Mouse (Mus musculus): ENCODE results near the gene Ifit2. TPM values are rescaled to one million over a fixed set of nuclear protein-coding genes. Genes with fewer than 3 reads are reported as not detected.
"Not testable (repeated sequence)": the region's sequence is repeated elsewhere in the genome, so short reads cannot be mapped to it uniquely, and the experiment has no call there.

The Ifit2 gene
- polyA plus RNA-seq, 1 experiment, result 7.8 TPM

GRCm38 (mm10) chr19:34596811-34597210 is 46.3 kb downstream of the Ifit2 start:
- DNase-seq (ENCODE audit: low spot score), result no peak

- DNase-seq (ENCODE audit: low spot score), result no peak
Observed at GRCm38 (mm10) chr19:34598341-34598740, 47.8 kb downstream of the Ifit2 start.

- DNase-seq (ENCODE audit: low spot score), result not testable (repeated sequence)
Observed at GRCm38 (mm10) chr19:34599250-34599649, 48.8 kb downstream of the Ifit2 start.

GRCm38 (mm10) chr19:34601888-34602287 is 51.4 kb downstream of the Ifit2 start, which contains the start of gene Ifit1bl1:
Gene Ifit1bl1, minus strand, starts transcription at chr19:34601956.
- not testable (repeated sequence) for DNase-seq (ENCODE audit: low spot score)

- no peak for DNase-seq (ENCODE audit: low spot score)
Observed at GRCm38 (mm10) chr19:34605472-34605871, 55.0 kb downstream of the Ifit2 start.

DNA sequence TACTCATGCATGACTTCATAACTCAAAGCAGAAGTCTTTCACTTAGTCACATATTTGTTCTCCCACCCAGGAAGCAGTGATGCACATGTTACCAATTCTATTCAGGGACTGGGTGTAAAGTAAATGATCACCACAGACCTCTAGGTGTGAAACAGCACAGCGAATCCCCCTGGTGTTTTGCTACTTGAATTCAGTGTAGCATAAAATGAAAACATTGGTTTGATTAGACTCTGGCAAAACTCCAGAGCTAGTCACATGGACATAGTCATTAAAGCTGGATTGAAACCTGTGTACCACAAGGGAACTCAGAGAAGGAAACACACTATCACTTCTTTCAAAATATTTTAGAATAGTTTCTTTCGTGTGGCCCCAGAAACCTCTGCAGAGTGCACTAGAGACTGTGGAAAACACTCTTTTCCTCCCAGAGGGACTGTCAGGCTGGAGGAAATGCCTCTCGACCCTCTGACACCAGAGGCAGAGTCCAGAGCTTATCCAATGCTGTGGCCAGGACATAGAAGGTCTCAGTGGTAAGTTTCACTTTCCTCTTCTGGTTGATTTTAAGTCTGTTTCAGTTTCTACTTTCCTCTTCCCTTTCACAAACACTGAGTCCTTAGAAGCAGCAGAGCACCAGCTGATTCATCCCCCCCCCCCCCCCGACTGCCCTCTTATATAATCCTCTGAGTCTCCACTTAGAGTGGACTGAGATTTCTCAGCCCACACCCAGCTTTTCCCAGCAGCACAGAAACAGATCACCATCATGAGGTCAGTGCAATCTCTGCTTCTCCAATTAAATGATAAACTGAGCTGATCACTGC is 57.0 kb downstream of the Ifit2 start, which contains the start of gene Ifit3b:
TSS of gene Ifit3b (plus strand) at position 734 of the 815 bp plus-strand sequence.
- DNase-seq (ENCODE audit: low spot score), result not testable (repeated sequence)

DNA sequence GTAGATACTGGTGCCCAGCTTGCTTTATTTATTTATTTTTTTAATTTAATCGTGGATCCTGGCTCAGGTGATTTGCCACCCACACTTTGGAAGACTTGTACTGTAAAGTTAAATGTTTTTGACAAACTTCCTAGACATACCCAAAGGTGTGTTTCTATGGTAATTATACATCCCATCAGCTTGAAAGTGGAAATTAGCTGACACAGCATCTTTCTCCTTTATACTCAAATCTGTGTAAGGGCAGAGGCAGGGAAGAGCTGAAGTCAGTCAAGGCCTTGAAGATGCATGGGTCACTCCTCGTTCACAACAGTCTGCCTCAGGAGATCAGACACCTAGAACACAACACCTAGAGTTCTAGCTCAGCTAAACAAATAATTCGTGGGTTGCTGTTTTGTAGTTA is 59.6 kb downstream of the Ifit2 start:
- DNase-seq (ENCODE audit: low spot score), result not testable (repeated sequence)

DNA sequence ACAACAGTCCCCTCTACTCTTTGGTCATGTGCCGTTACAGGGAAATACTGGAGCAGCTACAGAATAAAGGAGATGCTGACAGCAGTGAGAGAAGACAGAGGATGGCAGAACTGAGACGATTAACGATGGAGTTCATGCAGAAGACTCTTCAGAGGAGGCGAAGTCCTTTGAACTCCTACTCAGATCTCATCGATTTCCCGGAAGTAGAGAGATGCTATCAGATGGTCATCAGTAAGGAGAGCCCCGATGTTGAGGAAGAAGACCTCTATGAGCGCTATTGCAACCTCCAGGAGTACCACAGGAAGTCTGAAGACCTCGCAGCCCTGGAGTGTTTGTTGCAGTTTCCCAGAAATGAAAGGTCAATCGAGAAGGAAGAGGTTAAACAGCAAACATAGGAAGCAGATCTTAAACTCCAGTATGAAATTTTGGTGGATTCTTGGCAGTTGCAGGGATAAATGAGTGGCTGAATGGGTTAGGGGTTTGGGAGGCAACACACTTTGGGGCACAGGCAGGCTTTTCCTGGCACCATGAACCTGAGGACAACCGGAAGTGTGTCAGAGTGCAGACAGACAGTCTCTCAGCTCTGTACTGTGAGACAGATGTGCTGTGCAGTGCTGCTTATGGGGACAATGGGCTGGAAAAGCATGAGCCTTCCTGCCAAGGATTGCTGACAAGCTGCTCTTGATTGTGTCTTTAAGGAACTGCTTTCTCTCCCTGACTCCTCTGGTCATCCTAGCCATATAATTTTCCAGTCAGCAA is 61.9 kb downstream of the Ifit2 start:
- not testable (repeated sequence) for DNase-seq (ENCODE audit: low spot score)

DNA sequence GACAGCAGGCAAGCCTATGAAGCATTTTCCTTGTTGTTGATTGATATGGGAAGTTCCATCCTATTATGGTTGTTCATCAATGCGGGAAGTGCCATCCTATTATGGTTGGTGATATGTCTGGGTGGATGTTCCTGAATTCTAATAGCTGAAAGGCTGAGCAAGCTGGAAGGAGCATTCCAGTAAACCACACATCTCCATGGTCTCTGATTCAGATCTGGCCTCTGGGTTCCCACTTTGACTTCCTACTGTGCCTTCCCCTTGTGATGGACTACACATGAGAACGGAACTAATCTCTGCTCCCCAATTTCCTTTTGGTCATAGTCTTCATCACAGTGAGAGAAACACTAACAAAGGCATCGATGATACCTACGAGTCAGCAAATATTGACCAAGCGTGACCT is 70.4 kb downstream of the Ifit2 start:
- no peak for DNase-seq (ENCODE audit: low spot score)

- no peak for DNase-seq (ENCODE audit: low spot score)
Observed at GRCm38 (mm10) chr19:34623781-34624180, 73.3 kb downstream of the Ifit2 start.

- DNase-seq (ENCODE audit: low spot score), result no peak
Observed at GRCm38 (mm10) chr19:34624663-34625062, 74.2 kb downstream of the Ifit2 start.

Other genes starting within 250 kb of the Ifit2 start
- 6.3 and 6.7 TPM in 2 replicates for gene Ch25h, start 75.5 kb upstream of the Ifit2 start, polyA plus RNA-seq (2012; rRNA removed)
- 34.7 and 34.8 TPM in 2 replicates for gene Lipa, start 23.2 kb upstream of the Ifit2 start, polyA plus RNA-seq (2012; rRNA removed)
- 29.5 and 44.7 TPM in 2 replicates for gene Ifit3, start 32.8 kb downstream of the Ifit2 start, polyA plus RNA-seq (2012; rRNA removed)
- gene Ifit1bl1, start 51.3 kb downstream of the Ifit2 start, polyA plus RNA-seq (2012; rRNA removed), result 0.84 and 0.87 TPM in 2 replicates
- 6.8 and 10.8 TPM in 2 replicates for gene Ifit3b, start 57.3 kb downstream of the Ifit2 start, polyA plus RNA-seq (2012; rRNA removed)
- gene Ifit1bl2, start 90.0 kb downstream of the Ifit2 start, polyA plus RNA-seq (2012; rRNA removed), result 0.37 and 0.38 TPM in 2 replicates
- 8.7 and 9.9 TPM in 2 replicates for gene Ifit1, start 90.2 kb downstream of the Ifit2 start, polyA plus RNA-seq (2012; rRNA removed)
- 9.0 and 13.4 TPM in 2 replicates for gene Slc16a12, start 196.6 kb downstream of the Ifit2 start, polyA plus RNA-seq (2012; rRNA removed)